1 mouse cellular context compared by ENCODE assay signal in the genomic region with DNA sequence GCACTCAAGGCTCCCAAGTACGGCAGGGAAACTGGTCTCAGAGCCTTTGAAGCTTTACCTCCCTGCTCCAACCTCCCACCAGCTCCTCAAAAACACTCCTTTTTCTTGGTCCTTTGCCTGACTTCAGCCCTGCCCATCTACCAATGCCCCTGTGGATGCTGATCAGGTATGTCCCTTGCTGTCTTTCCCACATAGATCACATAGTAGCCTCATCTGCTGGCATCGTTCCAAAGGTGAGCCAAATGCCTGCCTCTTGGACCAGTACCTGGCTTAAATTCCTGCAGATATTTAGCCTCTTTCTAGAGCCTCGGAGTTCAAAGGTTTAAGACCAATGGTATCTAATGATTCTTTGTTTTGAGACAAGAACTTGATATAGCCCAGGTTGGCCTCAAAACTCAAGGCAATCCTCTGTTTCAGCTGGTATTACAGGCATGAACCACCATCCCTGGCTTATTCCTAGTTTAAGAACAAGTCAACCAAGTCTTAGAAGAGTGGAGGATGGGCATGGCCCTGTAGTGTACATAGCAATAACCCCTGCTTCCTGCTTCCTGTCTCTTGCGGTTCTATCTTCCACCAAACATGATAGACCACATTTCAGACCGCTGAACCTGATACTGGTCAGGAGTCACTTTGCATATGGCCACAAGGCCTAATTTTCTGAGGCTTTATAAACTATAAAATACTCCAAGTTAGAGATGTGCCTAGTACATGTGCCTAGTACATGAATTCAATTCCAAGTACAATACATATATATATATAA.
TF ChIP-seq lines count a peak whose summit lies in the region.

No protein-coding gene starts in this region.

TF ChIP-seq in CH12.LX, 34 proteins besides CTCF, POLR2A, EP300 and RAD21:
- TF ChIP-seq CHD1 (IDR thresholded peaks at IDR 0.05; ENCODE audit: low read depth, low read length) (no peak), CHD2 (IDR thresholded peaks at IDR 0.05; ENCODE audit: low read length) (peak; percentile 36; the same call in 1 of the 2 replicates), UBTF (IDR thresholded peaks at IDR 0.05; ENCODE audit: low read depth, low read length) (no peak), ETS1 (conservative IDR thresholded peaks at IDR 0.05; ENCODE audit: low read depth, low read length) (no peak), ELF1 (IDR thresholded peaks at IDR 0.05; ENCODE audit: low read depth, low read length) (peak; percentile 51; the same call in 1 of the 2 replicates), BHLHE40 (IDR thresholded peaks at IDR 0.05; ENCODE audit: low read depth, low read length) (0 out of 2 replicates have a peak, but pooled peaks have one; percentile 16), MYC (IDR thresholded peaks at IDR 0.05; ENCODE audit: low read depth, low read length) (no peak), TBP (conservative IDR thresholded peaks at IDR 0.05; ENCODE audit: low read depth, low read length) (no peak), HCFC1 (IDR thresholded peaks at IDR 0.05; ENCODE audit: low read depth, low read length) (no peak), MAZ (IDR thresholded peaks at IDR 0.05; ENCODE audit: low read depth, low read length) (no peak), TCF12 (IDR thresholded peaks at IDR 0.05; ENCODE audit: low read depth, low read length) (no peak), JUND (conservative IDR thresholded peaks at IDR 0.05; ENCODE audit: low read depth, low read length) (no peak), ZMIZ1 (IDR thresholded peaks at IDR 0.05; ENCODE audit: low read depth, low read length) (no peak), JUN (IDR thresholded peaks at IDR 0.05; ENCODE audit: insufficient read depth, low read depth, low read length) (no peak), SIN3A (IDR thresholded peaks at IDR 0.05; ENCODE audit: low read length) (no peak), ZKSCAN1 (IDR thresholded peaks at IDR 0.05; ENCODE audit: borderline replicate concordance, low read depth, low read length) (no peak), NRF1 (IDR thresholded peaks at IDR 0.05; ENCODE audit: low read depth, low read length) (no peak)
TF ChIP-seq in CH12.LX: peak in this region for 3.
